Mouse (Mus musculus) heart, embryonic 14.5 days (tissue): ENCODE data around the gene Plekhg3. TPM values are rescaled to one million over a fixed set of nuclear protein-coding genes. Genes with fewer than 3 reads are reported as not detected.

Experiments used
- ATAC-seq: fragments of 200-750 bp; cut with Nextera tagmentation; 2 replicates; pipeline ENCODE4 v1.8.0; 2017; ENCODE audit warnings: low read depth, moderate TSS enrichment; ENCODE audit not compliant: insufficient number of reproducible peaks, insufficient read depth, low FRiP score
- H3K27ac ChIP-seq, 2 experiments: fragments of 200-500 bp in 1 of 2; fragments of 300-500 bp in 1 of 2; sonication (generic) in 1 of 2; replicated peaks in 1 of 2; 2 replicates each; pipeline ENCODE4 v1.5.1; 2012 to 2014; ENCODE audit warnings: low read depth in 2 of 2, low read length in 2 of 2, control low read depth in 1 of 2, mild to moderate bottlenecking in 1 of 2, mixed read lengths in 1 of 2; ENCODE audit not compliant: control insufficient read depth in 1 of 2, insufficient read depth in 1 of 2
- H3K27me3 ChIP-seq: fragments of 300-500 bp; sonication (generic); 2 replicates; pipeline ENCODE4 v1.6.1; 2014; ENCODE audit warnings: mild to moderate bottlenecking, low read length, control low read depth; ENCODE audit not compliant: control insufficient read depth, insufficient read depth
- H3K36me3 ChIP-seq: fragments of 300-500 bp; sonication (generic); 2 replicates; pipeline ENCODE4 v1.6.1; 2014; ENCODE audit warnings: mild to moderate bottlenecking, control low read depth, low read length, mixed read lengths; ENCODE audit not compliant: control insufficient read depth, insufficient read depth
- H3K4me1 ChIP-seq, 2 experiments: fragments of 200-500 bp in 1 of 2; fragments of 300-500 bp in 1 of 2; sonication (generic) in 1 of 2; 2 replicates each; pipeline ENCODE4 v1.6.1; 2012 to 2014; ENCODE audit warnings: low read length in 2 of 2, control low read depth in 1 of 2, mixed read lengths in 1 of 2; ENCODE audit not compliant: control insufficient read depth in 2 of 2, insufficient read depth in 2 of 2
- H3K4me2 ChIP-seq: fragments of 300-500 bp; sonication (generic); 2 replicates; pipeline ENCODE4 v1.6.1; 2014; ENCODE audit warnings: mild to moderate bottlenecking, low read length
- H3K4me3 ChIP-seq, 2 experiments: fragments of 200-500 bp in 1 of 2; fragments of 300-500 bp in 1 of 2; sonication (generic) in 1 of 2; 2 replicates each; pipeline ENCODE4 v1.5.1; 2012 to 2014; ENCODE audit warnings: low read length in 2 of 2, mild to moderate bottlenecking in 2 of 2, control low read depth in 1 of 2, low read depth in 1 of 2, moderate library complexity in 1 of 2; ENCODE audit not compliant: control insufficient read depth in 1 of 2, insufficient read depth in 1 of 2
- H3K9ac ChIP-seq: fragments of 300-500 bp; sonication (generic); 2 replicates; pipeline ENCODE4 v1.6.1; 2014; ENCODE audit warnings: mild to moderate bottlenecking, low read length
- H3K9me3 ChIP-seq: fragments of 300-500 bp; sonication (generic); 2 replicates; pipeline ENCODE4 v1.6.1; 2016; ENCODE audit warnings: low read length, control low read depth; ENCODE audit not compliant: control insufficient read depth
- WGBS: fragments of 180-500 bp; shearing (Covaris S2); extraction: QIAGEN DNeasy Blood & Tissue Kit; methylation state at CpG from one replicate; pipeline ENCODE4 v1.1.7; 2014; 5-methylcytosine and 5-hydroxymethylcytosine counted together
- polyA plus RNA-seq: library from polyadenylated mRNA; unstranded; fragments of >200 nt; fragmentation: Nextera tagmentation; extraction: Ambion mirVana; gene quantifications from 2 replicates; pipeline ENCODE4 v1.2.1, GENCODE M21; 2014

Gene Plekhg3
- polyA plus RNA-seq, 1 experiment from 2014 or later: 7.5 TPM

DNA sequence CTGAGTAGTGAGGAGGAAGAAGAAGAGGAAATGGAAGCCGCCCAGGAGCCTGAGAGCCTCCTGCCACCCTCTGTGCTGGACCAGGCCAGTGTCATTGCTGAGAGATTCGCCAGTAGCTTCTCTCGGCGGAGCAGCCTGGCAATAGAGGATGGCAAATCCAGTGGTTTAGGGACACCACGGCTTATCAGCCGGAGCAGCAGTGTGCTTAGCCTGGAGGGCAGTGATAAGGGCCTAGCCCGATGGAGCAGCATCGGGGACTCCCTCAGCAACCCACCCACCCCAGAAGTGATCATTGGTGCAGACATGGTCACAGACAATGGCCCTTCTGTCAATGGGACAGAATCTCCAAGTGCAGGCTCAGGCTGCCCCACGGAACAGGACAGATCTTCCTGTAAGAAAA is 45.4 kb downstream of the Plekhg3 start:
- 73% methylated on average over 9 of the region's 9 CpGs for WGBS
- no peak overlapping the region for H3K4me2 ChIP-seq
- no peak for ATAC-seq

DNA sequence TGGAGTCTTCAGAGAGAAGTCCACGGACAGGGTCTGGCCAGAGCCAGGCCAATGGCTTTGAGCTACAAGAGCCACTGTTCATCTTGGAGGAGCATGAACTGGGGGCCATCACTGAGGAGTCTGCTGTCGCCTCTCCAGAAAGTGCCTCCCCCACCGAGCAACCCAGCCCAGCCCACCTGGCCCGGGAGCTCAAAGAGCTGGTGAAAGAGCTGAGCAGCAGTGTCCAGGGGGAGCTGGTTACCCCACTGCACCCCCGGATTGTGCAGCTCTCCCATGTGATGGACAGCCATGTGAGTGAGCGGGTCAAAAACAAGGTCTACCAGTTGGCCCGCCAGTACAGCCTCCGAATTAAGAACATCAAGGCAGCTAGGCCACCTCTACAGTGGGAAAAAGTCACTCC is 46.1 kb downstream of the Plekhg3 start:
- no peaks in the 10 kb centered on the region for H3K4me1 ChIP-seq
- WGBS: 93% methylated on average over 8 of the region's 8 CpGs

More for the DNA sequence above, 45.4 kb downstream of the Plekhg3 start:
- no peak overlapping the region for H3K4me3 ChIP-seq
- peaks cover 93% of the 10 kb centered on the region for H3K36me3 ChIP-seq
- no peaks in the 10 kb centered on the region for H3K27me3 ChIP-seq
- H3K27ac ChIP-seq: no peak overlapping the region
- H3K9ac ChIP-seq: no peak overlapping the region
- no peaks in the 10 kb centered on the region for H3K4me1 ChIP-seq
- H3K9me3 ChIP-seq: no peaks in the 10 kb centered on the region

DNA sequence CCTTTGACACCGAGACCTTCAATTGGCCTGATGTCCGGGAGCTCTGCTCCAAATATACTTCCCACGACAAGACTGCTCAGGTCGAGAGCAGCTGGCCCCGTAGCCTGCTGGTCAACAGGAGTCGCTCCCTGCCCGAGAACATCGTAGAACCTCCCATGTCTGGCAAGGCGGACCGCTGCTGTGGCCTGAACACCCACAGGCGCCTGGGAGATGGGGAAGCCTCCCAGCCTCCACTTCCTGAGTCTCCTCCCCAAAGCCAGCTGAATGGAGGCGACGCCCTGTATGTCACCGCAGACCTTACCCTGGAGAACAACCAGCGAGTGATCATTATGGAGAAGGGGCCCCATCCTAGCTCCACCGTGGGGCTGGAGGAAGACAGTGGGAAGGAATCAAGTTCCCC is 47.2 kb downstream of the Plekhg3 start:
- H3K4me2 ChIP-seq: no peak overlapping the region
- no peaks in the 10 kb centered on the region for H3K27me3 ChIP-seq
- WGBS: 85% methylated on average over 16 of the region's 16 CpGs
- no peak overlapping the region for H3K4me3 ChIP-seq
- no peaks in the 10 kb centered on the region for H3K9me3 ChIP-seq
- no peak overlapping the region for H3K27ac ChIP-seq
- H3K4me1 ChIP-seq: peaks cover 3 to 5% of the 10 kb centered on the region in 2 experiments
- no peak for ATAC-seq
- no peak overlapping the region for H3K9ac ChIP-seq
- H3K36me3 ChIP-seq: peaks cover 76% of the 10 kb centered on the region

More for the DNA sequence above, 46.1 kb downstream of the Plekhg3 start:
- no peak overlapping the region for H3K9ac ChIP-seq
- no peak for ATAC-seq
- no peaks in the 10 kb centered on the region for H3K27me3 ChIP-seq
- no peak overlapping the region for H3K4me3 ChIP-seq
- no peak overlapping the region for H3K4me2 ChIP-seq
- no peaks in the 10 kb centered on the region for H3K9me3 ChIP-seq
- peaks cover 86% of the 10 kb centered on the region for H3K36me3 ChIP-seq
- no peak overlapping the region for H3K27ac ChIP-seq

DNA sequence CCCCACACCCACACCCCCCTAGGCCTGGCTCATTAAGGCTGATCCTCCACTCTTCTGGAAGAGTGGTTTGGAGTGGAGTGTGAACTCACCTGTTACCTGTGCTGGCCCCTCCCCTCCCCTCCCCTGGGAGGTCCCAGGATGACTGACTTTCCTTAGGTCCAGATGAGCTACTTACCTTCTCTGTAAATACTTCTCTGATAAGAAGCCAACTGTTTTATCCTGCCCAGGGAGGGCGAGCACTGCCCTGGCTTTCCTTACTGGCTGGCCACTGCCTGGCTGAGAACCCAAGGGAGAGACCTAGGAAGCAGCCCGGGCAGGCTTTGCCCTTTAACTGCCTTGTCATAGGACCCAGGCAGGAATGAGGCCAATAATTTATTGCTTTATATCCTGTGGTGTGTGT is 47.8 kb downstream of the Plekhg3 start:
- 82% methylated on average over 2 of the region's 2 CpGs for WGBS
- Histone ChIP-seq H3K9me3 (no peaks in the 10 kb centered on the region), H3K27ac (no peak overlapping the region), H3K4me3 (no peak overlapping the region), H3K4me2 (no peak overlapping the region), H3K4me1 (peaks cover 9 to 11% of the 10 kb centered on the region in 2 experiments), H3K36me3 (peaks cover 70% of the 10 kb centered on the region), H3K9ac (no peak overlapping the region), H3K27me3 (no peaks in the 10 kb centered on the region)
- ATAC-seq: no peak

DNA sequence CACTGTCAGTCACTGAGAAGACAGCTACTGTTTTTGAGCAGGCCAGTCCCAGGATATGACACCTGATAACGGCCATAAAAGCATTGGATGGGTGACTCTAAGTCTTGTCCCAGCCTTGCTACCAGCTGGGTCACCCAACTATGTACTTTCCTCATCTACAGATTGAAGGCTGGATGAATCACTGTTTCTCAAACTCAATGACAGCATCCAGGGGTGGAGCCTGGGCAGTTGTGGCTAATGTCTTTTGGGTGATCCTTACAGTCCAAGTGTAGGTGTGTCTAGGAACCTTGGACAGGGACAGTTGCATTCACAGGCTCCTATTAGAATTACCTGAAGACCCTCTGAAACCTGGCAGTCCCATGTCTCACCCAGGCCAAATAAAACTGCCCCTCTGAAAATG is 49.1 kb downstream of the Plekhg3 start:
- Histone ChIP-seq H3K4me3 (no peak overlapping the region), H3K9me3 (no peaks in the 10 kb centered on the region), H3K9ac (no peak overlapping the region), H3K27me3 (no peaks in the 10 kb centered on the region), H3K36me3 (peaks cover 61% of the 10 kb centered on the region), H3K4me1 (peaks cover 10 to 13% of the 10 kb centered on the region in 2 experiments), H3K27ac (no peak overlapping the region), H3K4me2 (no peak overlapping the region)
- 76% methylated on average over 1 of the region's 1 CpGs for WGBS
- no peak for ATAC-seq

DNA sequence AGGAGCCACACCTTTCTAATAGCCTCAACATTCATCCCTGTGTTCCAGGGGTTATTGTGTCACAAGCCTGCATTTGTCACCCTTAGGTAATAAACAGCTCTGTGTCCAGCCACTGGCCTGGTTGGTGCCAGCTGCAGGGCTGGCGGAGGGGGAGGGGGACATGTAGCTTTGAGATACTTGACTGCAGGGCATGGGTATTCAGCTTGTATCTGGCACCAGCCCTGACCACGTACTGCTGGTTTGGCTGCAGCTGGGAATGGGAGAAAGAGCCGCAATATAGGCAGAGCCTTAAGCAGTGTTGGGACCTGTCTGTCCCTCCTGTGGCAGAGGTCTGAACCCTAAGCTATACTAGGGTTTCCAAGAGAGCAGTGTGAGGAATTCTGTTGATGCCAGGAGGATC is 51.4 kb downstream of the Plekhg3 start:
- ATAC-seq: no peak
- peaks cover 10 to 13% of the 10 kb centered on the region in 2 experiments for H3K4me1 ChIP-seq
- peak overlapping the region in 1 of 2 experiments; percentile 60; a peak in 1 of 4 replicates for H3K27ac ChIP-seq
- WGBS: 89% methylated on average over 3 of the region's 3 CpGs
- no peak overlapping the region for H3K4me2 ChIP-seq
- H3K36me3 ChIP-seq: peaks cover 38% of the 10 kb centered on the region
- no peak overlapping the region for H3K9ac ChIP-seq
- no peak overlapping the region for H3K4me3 ChIP-seq
- peaks cover 4% of the 10 kb centered on the region; the same call in 1 of the 2 replicates for H3K9me3 ChIP-seq
- no peaks in the 10 kb centered on the region for H3K27me3 ChIP-seq

DNA sequence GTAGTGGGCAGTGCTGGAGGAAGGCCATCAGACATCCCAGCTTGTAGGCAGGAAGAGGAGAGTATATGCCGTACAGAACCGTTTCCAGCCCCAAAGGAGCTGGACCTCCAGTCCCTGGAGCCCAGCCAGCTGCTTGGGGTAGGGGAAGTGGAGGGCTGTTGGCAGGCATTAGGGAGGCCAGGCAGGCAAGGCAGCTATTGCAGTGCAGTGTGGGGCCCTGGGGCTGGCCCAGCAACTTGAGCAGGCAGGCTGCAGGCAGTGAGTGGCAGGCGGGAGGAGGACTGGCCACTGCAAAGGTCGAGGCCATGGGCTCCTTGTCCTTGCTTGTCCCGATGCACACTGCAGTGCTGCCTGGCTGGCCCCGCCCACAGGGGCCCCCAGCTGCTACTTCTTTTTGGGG is 52.1 kb downstream of the Plekhg3 start:
- Histone ChIP-seq H3K4me2 (peak overlapping the region; percentile 11; the same call in 1 of the 2 replicates), H3K27me3 (no peaks in the 10 kb centered on the region), H3K9me3 (peaks cover 4% of the 10 kb centered on the region; the same call in 1 of the 2 replicates), H3K36me3 (peaks cover 31% of the 10 kb centered on the region), H3K9ac (peak overlapping the region; percentile 27; the same call in 1 of the 2 replicates), H3K27ac (peak overlapping the region; percentile 23 to 60; a peak in 2 of 4 replicates), H3K4me3 (no peak overlapping the region), H3K4me1 (peaks cover 10 to 13% of the 10 kb centered on the region in 2 experiments)
- ATAC-seq: peak; percentile 65
- 7% methylated on average over 6 of the region's 6 CpGs for WGBS

DNA sequence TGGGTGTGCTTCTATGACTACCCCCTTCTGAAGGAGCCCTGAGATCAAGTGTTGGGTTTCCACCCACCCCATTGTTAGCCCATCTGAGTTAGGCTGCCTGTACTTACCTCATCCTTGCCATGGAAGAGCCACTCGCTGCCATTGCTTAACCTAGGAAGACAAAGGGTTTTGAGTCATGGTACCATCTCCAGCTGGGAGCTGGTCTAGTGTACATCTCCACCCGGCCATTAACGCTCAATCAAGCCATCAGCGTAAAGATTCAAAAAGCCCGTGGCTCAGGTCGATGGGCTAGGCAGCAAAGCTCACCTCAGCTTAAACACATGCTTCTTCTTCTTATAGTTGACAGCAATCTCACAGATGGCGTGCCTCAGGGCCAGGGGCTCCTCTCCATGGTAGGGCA is 52.8 kb downstream of the Plekhg3 start:
- H3K27ac ChIP-seq: peak overlapping the region in 1 of 2 experiments; percentile 60; a peak in 1 of 4 replicates
- peaks cover 25% of the 10 kb centered on the region for H3K36me3 ChIP-seq
- peaks cover 10 to 13% of the 10 kb centered on the region in 2 experiments for H3K4me1 ChIP-seq
- H3K4me3 ChIP-seq: no peak overlapping the region
- no peaks in the 10 kb centered on the region for H3K27me3 ChIP-seq
- ATAC-seq: no peak
- H3K4me2 ChIP-seq: no peak overlapping the region
- H3K9ac ChIP-seq: no peak overlapping the region; the same call in 1 of the 2 replicates
- WGBS: 89% methylated on average over 7 of the region's 7 CpGs
- peaks cover 4% of the 10 kb centered on the region; the same call in 1 of the 2 replicates for H3K9me3 ChIP-seq
